Mouse (Mus musculus) stomach, embryonic 16.5 days (tissue): ENCODE results near the gene Tpd52l2. TPM values are rescaled to one million over a fixed set of nuclear protein-coding genes. Genes with fewer than 3 reads are reported as not detected.

Source experiments
- ATAC-seq: fragments of 200-750 bp; cut with Nextera tagmentation; 2 replicates; pipeline ENCODE4 v1.8.0; 2017; ENCODE audit warnings: moderate number of reproducible peaks, moderate TSS enrichment; ENCODE audit not compliant: insufficient read depth, low FRiP score
- H3K27ac ChIP-seq: fragments of 300-500 bp; sonication (generic); 2 replicates; pipeline ENCODE4 v1.5.1; 2014; ENCODE audit warnings: low read length
- H3K27me3 ChIP-seq: fragments of 300-500 bp; sonication (generic); 2 replicates; pipeline ENCODE4 v1.6.1; 2014; ENCODE audit warnings: low read length, control low read depth, mixed read lengths; ENCODE audit not compliant: control insufficient read depth, insufficient read depth
- H3K36me3 ChIP-seq: fragments of 300-500 bp; sonication (generic); 2 replicates; pipeline ENCODE4 v1.6.1; 2014; ENCODE audit warnings: low read length; ENCODE audit not compliant: control insufficient read depth, insufficient read depth
- H3K4me1 ChIP-seq: fragments of 300-500 bp; sonication (generic); 2 replicates; pipeline ENCODE4 v1.6.1; 2014; ENCODE audit warnings: low read length, control low read depth, mixed read lengths; ENCODE audit not compliant: control insufficient read depth, insufficient read depth
- H3K4me2 ChIP-seq: fragments of 300-500 bp; sonication (generic); 2 replicates; pipeline ENCODE4 v1.6.1; 2014; ENCODE audit warnings: low read depth, low read length, mixed read lengths
- H3K4me3 ChIP-seq: fragments of 300-500 bp; sonication (generic); replicated peaks from 2 replicates; pipeline ENCODE4 v1.5.1; 2014; ENCODE audit warnings: mild to moderate bottlenecking, low read length
- H3K9ac ChIP-seq: fragments of 300-500 bp; sonication (generic); 2 replicates; pipeline ENCODE4 v1.6.1; 2014; ENCODE audit warnings: low read length
- H3K9me3 ChIP-seq: fragments of 300-500 bp; sonication (generic); replicated peaks from 2 replicates; pipeline ENCODE4 v1.6.1; 2016; ENCODE audit warnings: low read length, control low read depth; ENCODE audit not compliant: control insufficient read depth
- WGBS: fragments of 180-500 bp; shearing (Covaris S2); extraction: QIAGEN DNeasy Blood & Tissue Kit; methylation state at CpG from one replicate; pipeline ENCODE4 v1.1.7; 2014; 5-methylcytosine and 5-hydroxymethylcytosine counted together
- polyA plus RNA-seq: library from polyadenylated mRNA; unstranded; fragments of >200 nt; fragmentation: Nextera tagmentation; extraction: Ambion mirVana; gene quantifications from 2 replicates; pipeline ENCODE4 v1.2.1, GENCODE M21; 2015

The Tpd52l2 gene
- polyA plus RNA-seq, 1 experiment from 2014 or later = 142 TPM

GRCm38 (mm10) chr2:181522811-181523210, 25.9 kb downstream of the Tpd52l2 start:
- Histone ChIP-seq H3K4me2 (no peak overlapping the region), H3K4me1 (peaks cover 27% of the 10 kb centered on the region), H3K9ac (no peak overlapping the region), H3K27me3 (no peaks in the 10 kb centered on the region), H3K27ac (no peak overlapping the region), H3K9me3 (no peaks in the 10 kb centered on the region), H3K36me3 (no peaks in the 10 kb centered on the region; the same call in 1 of the 2 replicates), H3K4me3 (no peak overlapping the region)
- ATAC-seq = no peak
- WGBS = 68% methylated on average over 5 of the region's 5 CpGs

GRCm38 (mm10) chr2:181525526-181525925, 28.6 kb downstream of the Tpd52l2 start:
- 65% methylated on average over 5 of the region's 5 CpGs for WGBS
- no peak overlapping the region for H3K4me3 ChIP-seq
- H3K9ac ChIP-seq = no peak overlapping the region
- H3K27ac ChIP-seq = peak overlapping the region; percentile 82
- H3K4me2 ChIP-seq = peak overlapping the region; percentile 20; the same call in 1 of the 2 replicates
- H3K27me3 ChIP-seq = no peaks in the 10 kb centered on the region
- peaks cover 1% of the 10 kb centered on the region for H3K9me3 ChIP-seq
- ATAC-seq = peak; percentile 52; the same call in 1 of the 2 replicates
- peaks cover 16% of the 10 kb centered on the region for H3K4me1 ChIP-seq
- peaks cover 14% of the 10 kb centered on the region for H3K36me3 ChIP-seq

- ATAC-seq = no peak
- H3K4me1 ChIP-seq = peaks cover 4% of the 10 kb centered on the region; the same call in 1 of the 2 replicates
- H3K4me3 ChIP-seq = no peak overlapping the region
- peaks cover 20% of the 10 kb centered on the region for H3K36me3 ChIP-seq
- H3K9ac ChIP-seq = no peak overlapping the region
- H3K4me2 ChIP-seq = no peak overlapping the region
- 90% methylated on average over 1 of the region's 1 CpGs for WGBS
- H3K27ac ChIP-seq = no peak overlapping the region
- H3K27me3 ChIP-seq = no peaks in the 10 kb centered on the region
- H3K9me3 ChIP-seq = peaks cover 5% of the 10 kb centered on the region
These were observed 32.1 kb downstream of the Tpd52l2 start for GRCm38 (mm10) chr2:181529076-181529475.

GRCm38 (mm10) chr2:181532589-181532988, 35.6 kb downstream of the Tpd52l2 start:
- H3K9me3 ChIP-seq = peaks cover 5% of the 10 kb centered on the region
- no peak overlapping the region for H3K4me3 ChIP-seq
- H3K9ac ChIP-seq = no peak overlapping the region
- H3K36me3 ChIP-seq = peaks cover 20% of the 10 kb centered on the region
- ATAC-seq = no peak
- peaks cover 2% of the 10 kb centered on the region; the same call in 1 of the 2 replicates for H3K4me1 ChIP-seq
- H3K4me2 ChIP-seq = no peak overlapping the region
- no peaks in the 10 kb centered on the region for H3K27me3 ChIP-seq
- 94% methylated on average over 3 of the region's 3 CpGs for WGBS
- no peak overlapping the region for H3K27ac ChIP-seq

- 71% methylated on average over 2 of the region's 2 CpGs for WGBS
- no peak overlapping the region for H3K27ac ChIP-seq
- no peaks in the 10 kb centered on the region for H3K36me3 ChIP-seq
These were observed 39.5 kb downstream of the Tpd52l2 start for GRCm38 (mm10) chr2:181536410-181536809.

GRCm38 (mm10) chr2:181537444-181538047, 40.6 kb downstream of the Tpd52l2 start:
- no peak overlapping the region for H3K9ac ChIP-seq
- 67% methylated on average over 2 of the region's 2 CpGs for WGBS
- H3K4me1 ChIP-seq = peaks cover 7% of the 10 kb centered on the region; the same call in 1 of the 2 replicates
- ATAC-seq = peak; percentile 73; the same call in 1 of the 2 replicates
- no peak overlapping the region for H3K4me2 ChIP-seq
- no peaks in the 10 kb centered on the region for H3K27me3 ChIP-seq
- no peaks in the 10 kb centered on the region for H3K36me3 ChIP-seq
- no peak overlapping the region for H3K4me3 ChIP-seq
- H3K27ac ChIP-seq = peak overlapping the region; percentile 56; the same call in 1 of the 2 replicates
- H3K9me3 ChIP-seq = no peaks in the 10 kb centered on the region

More at GRCm38 (mm10) chr2:181536410-181536809, 39.5 kb downstream of the Tpd52l2 start:
- ATAC-seq = no peak
- H3K9ac ChIP-seq = no peak overlapping the region
- no peak overlapping the region for H3K4me3 ChIP-seq
- no peaks in the 10 kb centered on the region for H3K9me3 ChIP-seq
- H3K4me2 ChIP-seq = no peak overlapping the region
- peaks cover 7% of the 10 kb centered on the region; the same call in 1 of the 2 replicates for H3K4me1 ChIP-seq
- H3K27me3 ChIP-seq = no peaks in the 10 kb centered on the region

GRCm38 (mm10) chr2:181541761-181542380, 44.9 kb downstream of the Tpd52l2 start:
- Histone ChIP-seq H3K4me2 (no peak overlapping the region), H3K4me1 (peaks cover 7% of the 10 kb centered on the region; the same call in 1 of the 2 replicates), H3K9ac (no peak overlapping the region), H3K9me3 (no peaks in the 10 kb centered on the region), H3K4me3 (no peak overlapping the region), H3K36me3 (no peaks in the 10 kb centered on the region), H3K27ac (no peak overlapping the region), H3K27me3 (no peaks in the 10 kb centered on the region)
- ATAC-seq = no peak
- WGBS = 80% methylated on average over 6 of the region's 6 CpGs

- Histone ChIP-seq H3K9me3 (no peaks in the 10 kb centered on the region), H3K27me3 (no peaks in the 10 kb centered on the region), H3K27ac (no peak overlapping the region), H3K4me3 (no peak overlapping the region), H3K4me1 (no peaks in the 10 kb centered on the region), H3K36me3 (peaks cover 29% of the 10 kb centered on the region), H3K4me2 (no peak overlapping the region), H3K9ac (no peak overlapping the region)
- no peak for ATAC-seq
- 91% methylated on average over 7 of the region's 7 CpGs for WGBS
These were observed 49.2 kb downstream of the Tpd52l2 start for GRCm38 (mm10) chr2:181546142-181546541.

- H3K9me3 ChIP-seq = no peaks in the 10 kb centered on the region
- no peaks in the 10 kb centered on the region for H3K4me1 ChIP-seq
- whole genome bisulfite sequencing = 79% methylated on average over 1 of the region's 1 CpGs
- no peaks in the 10 kb centered on the region for H3K27me3 ChIP-seq
- no peak overlapping the region for H3K4me2 ChIP-seq
- H3K27ac ChIP-seq = no peak overlapping the region
- H3K36me3 ChIP-seq = peaks cover 29% of the 10 kb centered on the region
- no peak for ATAC-seq
- H3K4me3 ChIP-seq = no peak overlapping the region
- H3K9ac ChIP-seq = no peak overlapping the region
These were observed 51.3 kb downstream of the Tpd52l2 start for GRCm38 (mm10) chr2:181548227-181548626.
